ENCODE assay signal across 8 mouse cellular contexts in the genomic region with DNA sequence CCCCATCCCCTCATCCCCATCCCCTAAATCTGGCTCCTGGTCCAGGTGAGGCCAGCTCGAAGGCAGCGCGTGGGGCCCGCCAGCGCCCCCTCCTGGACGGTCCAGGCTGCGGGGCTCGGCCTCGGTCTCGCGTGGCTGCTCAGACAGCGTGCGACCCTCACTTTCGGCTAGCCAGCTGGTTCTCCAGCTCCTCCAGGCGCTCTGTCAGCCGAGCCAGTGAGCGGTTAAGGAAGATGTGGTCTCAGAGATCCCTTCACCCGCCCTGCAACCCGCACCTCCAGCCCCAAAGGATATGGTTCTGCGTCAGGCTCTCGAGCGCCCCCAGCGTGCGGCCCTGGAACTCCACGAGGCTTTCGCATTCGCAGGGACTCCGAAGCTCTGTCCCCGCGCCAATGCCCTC. TPM values are rescaled to one million over a fixed set of nuclear protein-coding genes. Genes with fewer than 3 reads are reported as not detected.
DNase-seq lines count a peak whose midpoint lies in the region; ATAC-seq lines count a peak whose summit lies in the region.

No protein-coding gene starts in this region.

- peak; percentile 47 for ATAC-seq in hindbrain, embryonic 13.5 days (ENCODE audit: low FRiP score)

- peak overlapping the region; percentile 65 for H3K9ac ChIP-seq in hindbrain, embryonic 13.5 days

- peaks cover 26% of the 10 kb centered on the region for H3K4me1 ChIP-seq in hindbrain, embryonic 13.5 days (replicated peaks)

- H3K27ac ChIP-seq in hindbrain, embryonic 13.5 days, result peak overlapping the region; percentile 71

- peak; percentile 75 for DNase-seq in NIH3T3 (ENCODE audit: low read depth)
- DNase-seq in cerebellum, postnatal 25 days, result peak; percentile 93 to 95
- DNase-seq in frontal cortex, postnatal 25 days (ENCODE audit: low spot score in 2 of 2), result peak; percentile 79 to 82
- peak; percentile 90 to 96 for DNase-seq in layer of hippocampus, postnatal 25 days (ENCODE audit: extremely low spot score in 1 of 2, low spot score in 1 of 2)
- DNase-seq in lung, postnatal 14 days, result peak; percentile 88
- peak; percentile 85 for DNase-seq in ovary, postnatal 36 days (ENCODE audit: low spot score)
- peak; percentile 82 for DNase-seq in thymus, postnatal 14 days

- no peaks in the 10 kb centered on the region for H3K9me3 ChIP-seq in hindbrain, embryonic 13.5 days

- peaks cover 48% of the 10 kb centered on the region for H3K27me3 ChIP-seq in hindbrain, embryonic 13.5 days

- peak overlapping the region; percentile 68 for H3K4me2 ChIP-seq in hindbrain, embryonic 13.5 days

- peak overlapping the region; percentile 50 for H3K4me3 ChIP-seq in hindbrain, embryonic 13.5 days

- no peaks in the 10 kb centered on the region for H3K36me3 ChIP-seq in hindbrain, embryonic 13.5 days

- WGBS in hindbrain, embryonic 13.5 days, result under 1% methylated on average over 22 of the region's 30 CpGs

RNA-seq across cellular contexts. Expression of gene Slpi, which starts 0.6 kb away (rescaled TPM):
- polyA plus RNA-seq in hindbrain, embryonic 13.5 days (2015; fragmentation: Nextera tagmentation; extraction: Ambion mirVana), result 0.49 and 0.92 TPM in 2 replicates
- total RNA-seq in layer of hippocampus, postnatal 25 days (2021), result under 1 TPM; 0.59 to 0.68 TPM

RNA-seq across cellular contexts. Expression of gene Rbpjl, which starts 13.4 kb away (rescaled TPM):
- 0.05 and 0.09 TPM in 2 replicates for polyA plus RNA-seq in hindbrain, embryonic 13.5 days (2015; fragmentation: Nextera tagmentation; extraction: Ambion mirVana)
- under 1 TPM; 0.34 to 0.45 TPM for total RNA-seq in layer of hippocampus, postnatal 25 days (2021)

RNA-seq across cellular contexts. Expression of gene Matn4, which starts 15.5 kb away (rescaled TPM):
- 2.3 and 9.3 TPM in 2 replicates for polyA plus RNA-seq in hindbrain, embryonic 13.5 days (2015; fragmentation: Nextera tagmentation; extraction: Ambion mirVana)
- 10 to 100 TPM; 13.0 to 17.5 TPM for total RNA-seq in layer of hippocampus, postnatal 25 days (2021)

RNA-seq across cellular contexts. Expression of gene Sdc4, which starts 54.2 kb away (rescaled TPM):
- polyA plus RNA-seq in hindbrain, embryonic 13.5 days (2015; fragmentation: Nextera tagmentation; extraction: Ambion mirVana), result 9.0 and 9.7 TPM in 2 replicates
- 100 to 1,000 TPM; 101 to 146 TPM for total RNA-seq in layer of hippocampus, postnatal 25 days (2021)

RNA-seq across cellular contexts. Expression of gene Svs5, which starts 57.0 kb away (rescaled TPM):
- polyA plus RNA-seq in hindbrain, embryonic 13.5 days (2015; fragmentation: Nextera tagmentation; extraction: Ambion mirVana), result not detected in 2 replicates
- not detected for total RNA-seq in layer of hippocampus, postnatal 25 days (2021)

Comparison
In these comparisons a context has a peak if more than half of its experiments do, and no peak if none do; other contexts are left out.
1. Peak in every context shown above with its lines: DNase-seq, ATAC-seq, H3K4me3 ChIP-seq and H3K27ac ChIP-seq.